9 mouse cellular contexts compared by ENCODE assay signal in genomic region chr9:45268597-45269325, GRCm38 (mm10). TPM values are rescaled to one million over a fixed set of nuclear protein-coding genes. Genes with fewer than 3 reads are reported as not detected.
DNase-seq lines count a peak whose midpoint lies in the region; ATAC-seq lines count a peak whose summit lies in the region.
"Had no signal": no experiment of that assay in that cellular context is flagged by ENCODE, and none has a peak within 500 bp of the region (broad histone marks: within the 10 kb centered on the region; RNA-seq: fewer than 3 reads in every experiment).

Il10ra (minus strand) TSS chr9:45269149.

- peaks cover 44% of the 10 kb centered on the region for H3K27me3 ChIP-seq in forebrain, embryonic 13.5 days
- peaks cover 58% of the 10 kb centered on the region for H3K27me3 ChIP-seq in hindbrain, embryonic 10.5 days (ENCODE audit: insufficient read depth, poor library complexity, severe bottlenecking)

- no peaks in the 10 kb centered on the region for H3K4me1 ChIP-seq in brown adipose tissue, adult 24 weeks (ENCODE audit: control insufficient read depth, insufficient read depth, insufficient read length, low read length)
- peaks cover 10% of the 10 kb centered on the region; the same call in 1 of the 2 replicates for H3K4me1 ChIP-seq in forebrain, embryonic 13.5 days
- H3K4me1 ChIP-seq in hindbrain, embryonic 10.5 days (replicated peaks), result peaks cover 20% of the 10 kb centered on the region

- peak; percentile 42 for DNase-seq in ES-CJ7 (ENCODE audit: low read depth, low spot score)
- DNase-seq in hindbrain, embryonic 10.5 days (ENCODE audit: low spot score), result peak; percentile 39
- DNase-seq in large intestine, adult 2 months (ENCODE audit: low read depth, low spot score), result peak; percentile 21
- DNase-seq in lung, postnatal 14 days, result peak; percentile 60
- peak; percentile 24 for DNase-seq in ovary, postnatal 14 days (ENCODE audit: low spot score)
- DNase-seq in thymus, postnatal 36 days, result peak; percentile 70 to 78

- no peak for ATAC-seq in forebrain, embryonic 13.5 days

- 4% methylated on average over 36 of the region's 36 CpGs for WGBS in forebrain, embryonic 13.5 days
- 8% methylated on average over 36 of the region's 36 CpGs for WGBS in hindbrain, embryonic 10.5 days
- 9% methylated on average over 36 of the region's 36 CpGs for WGBS in large intestine, adult 2 months

- H3K9ac ChIP-seq in forebrain, embryonic 13.5 days, result peak within 1 kb of the TSS; percentile 60

- H3K27ac ChIP-seq in brown adipose tissue, adult 24 weeks (replicated peaks; ENCODE audit: low read depth, low read length), result peak within 1 kb of the TSS; percentile 84
- H3K27ac ChIP-seq in forebrain, embryonic 13.5 days, result no peak within 1 kb of the TSS
- H3K27ac ChIP-seq in hindbrain, embryonic 10.5 days, result peak within 1 kb of the TSS; percentile 29; the same call in 1 of the 2 replicates

- no peaks in the 10 kb centered on the region for H3K36me3 ChIP-seq in forebrain, embryonic 13.5 days (ENCODE audit: poor library complexity, severe bottlenecking)
- no peaks in the 10 kb centered on the region for H3K36me3 ChIP-seq in hindbrain, embryonic 10.5 days

- H3K4me3 ChIP-seq in brown adipose tissue, adult 24 weeks (ENCODE audit: insufficient read depth, low read depth, low read length), result peak within 1 kb of the TSS; percentile 64
- H3K4me3 ChIP-seq in forebrain, embryonic 13.5 days, result peak within 1 kb of the TSS; percentile 43
- peak within 1 kb of the TSS; percentile 52 for H3K4me3 ChIP-seq in hindbrain, embryonic 10.5 days
- H3K4me3 ChIP-seq: myocyte had no signal

- peak within 1 kb of the TSS; percentile 79 for H3K4me2 ChIP-seq in forebrain, embryonic 13.5 days

- no peaks in the 10 kb centered on the region for H3K9me3 ChIP-seq in forebrain, embryonic 13.5 days (replicated peaks)
- no peaks in the 10 kb centered on the region for H3K9me3 ChIP-seq in hindbrain, embryonic 10.5 days

RNA-seq across cellular contexts. Expression of gene Il10ra, which starts in this region (rescaled TPM):
- polyA plus RNA-seq in brown adipose tissue, adult 24 weeks (2012; ENCODE audit: insufficient read depth, insufficient read length, missing spikeins), result 1.8 TPM in 2 replicates
- polyA plus RNA-seq in forebrain, embryonic 13.5 days (2015; fragmentation: Nextera tagmentation; extraction: Ambion mirVana), result 0.32 and 0.50 TPM in 2 replicates
- 0.65 and 0.71 TPM in 2 replicates for polyA plus RNA-seq in hindbrain, embryonic 10.5 days (2016; fragmentation: Nextera tagmentation; extraction: Ambion mirVana)
- 6.0 and 7.7 TPM in 2 replicates for polyA plus RNA-seq in large intestine, adult 2 months (2012; rRNA removed)
- polyA plus RNA-seq: myocyte had no signal

Comparison
In these comparisons a context has a peak if more than half of its experiments do, and no peak if none do; other contexts are left out.
1. Peak in DNase-seq, H3K4me3 ChIP-seq and H3K27ac ChIP-seq in hindbrain, embryonic 10.5 days; RNA of the gene not detected or under 1 TPM.
2. DNase-seq: peak in every context shown above with its lines; median percentile 74 in thymus, postnatal 36 days; 60 in lung, postnatal 14 days; 42 in ES-CJ7; 39 in hindbrain, embryonic 10.5 days; 24 in ovary, postnatal 14 days; 21 in large intestine, adult 2 months.